Mouse (Mus musculus) C2C12 (cell line): ENCODE results near the gene Ntf3. TPM values are rescaled to one million over a fixed set of nuclear protein-coding genes. Genes with fewer than 3 reads are reported as not detected.

ENCODE experiments used
- H3K27me3 ChIP-seq: one replicate; pipeline ENCODE4 v1.6.1; 2011; ENCODE audit not compliant: control insufficient read depth, insufficient read depth, insufficient read length
- H3K36me3 ChIP-seq: one replicate; pipeline ENCODE4 v1.6.1; 2011; ENCODE audit not compliant: control insufficient read depth, insufficient read depth
- H3K4me3 ChIP-seq: one replicate; pipeline ENCODE4 v1.5.1; 2011; ENCODE audit warnings: mild to moderate bottlenecking, control low read depth; ENCODE audit not compliant: poor library complexity, insufficient read depth, severe bottlenecking
- H3K79me2 ChIP-seq: one replicate; pipeline ENCODE4 v1.6.1; 2011; ENCODE audit not compliant: control insufficient read depth, insufficient read depth
- H3K79me3 ChIP-seq: one replicate; pipeline ENCODE4 v1.6.1; 2011; ENCODE audit warnings: low read depth, control low read depth
- H3ac ChIP-seq: one replicate; pipeline ENCODE3; 2011; ENCODE audit warnings: low read depth; ENCODE audit not compliant: control insufficient read depth, insufficient read length
- CEBPB ChIP-seq: IDR thresholded peaks from one replicate; pipeline ENCODE4 v1.6.1; 2011; ENCODE audit warnings: low read depth, mild to moderate bottlenecking, control low read depth, moderate library complexity
- CTCF ChIP-seq: IDR thresholded peaks from one replicate; pipeline ENCODE4 v1.5.1; 2011; ENCODE audit not compliant: control insufficient read depth, insufficient read depth, insufficient read length
- FOSL1 ChIP-seq: IDR thresholded peaks from one replicate; pipeline ENCODE4 v1.8.0; 2011; ENCODE audit warnings: mild to moderate bottlenecking, low read length; ENCODE audit not compliant: poor library complexity, insufficient read depth, severe bottlenecking
- MAX ChIP-seq: IDR thresholded peaks from one replicate; pipeline ENCODE4 v1.6.1; 2011; ENCODE audit warnings: mild to moderate bottlenecking, control low read depth
- MYOD1 ChIP-seq: IDR thresholded peaks from one replicate; pipeline ENCODE4 v1.6.1; 2011; ENCODE audit warnings: low read depth; ENCODE audit not compliant: control insufficient read depth, insufficient read length
- MYOG ChIP-seq: IDR thresholded peaks from one replicate; pipeline ENCODE4 v1.6.1; 2011; ENCODE audit not compliant: control insufficient read depth, insufficient read length; ENCODE audit errors: extremely low read depth
- USF1 ChIP-seq: IDR thresholded peaks from one replicate; pipeline ENCODE4 v1.6.1; 2011; ENCODE audit warnings: low read depth, mild to moderate bottlenecking, control low read depth, moderate library complexity
- polyA plus RNA-seq: library from polyadenylated mRNA; unstranded; fragments of >200 nt; fragmentation: generic; extraction: Trizol; gene quantifications from one replicate; pipeline ENCODE4 v1.2.1, GENCODE M21; 2012; ENCODE audit warnings: missing spikeins

Gene Ntf3
- polyA plus RNA-seq, 1 experiment = not detected

DNA sequence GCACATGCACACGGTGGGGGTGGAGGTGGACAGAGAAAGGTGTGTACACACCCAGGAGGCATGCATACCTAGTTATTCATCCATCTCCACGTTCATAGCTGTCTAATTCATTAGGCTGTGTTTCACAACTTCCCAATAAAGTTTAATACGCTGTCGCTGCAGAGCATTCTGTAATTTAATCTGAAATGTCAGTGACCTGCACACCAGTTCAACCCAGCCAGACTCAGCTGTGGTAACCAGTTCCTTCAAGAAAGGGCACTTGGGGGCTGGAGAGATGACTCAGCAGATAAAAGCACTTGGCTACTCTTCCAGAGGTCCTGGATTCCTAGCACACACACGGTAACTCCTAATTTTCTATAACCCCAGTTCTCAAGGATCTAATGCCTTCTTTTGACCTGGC lies 69.2 kb downstream of the Ntf3 start:
- Histone ChIP-seq H3K36me3 (no peaks in the 10 kb centered on the region), H3ac (no peak overlapping the region), H3K79me2 (no peaks in the 10 kb centered on the region), H3K27me3 (no peaks in the 10 kb centered on the region), H3K79me3 (no peaks in the 10 kb centered on the region), H3K4me3 (no peak overlapping the region)
- TF ChIP-seq USF1 = no peak
- TF ChIP-seq FOSL1 = no peak
- no peak for TF ChIP-seq MYOG
- no peak for TF ChIP-seq MAX
- no peak for TF ChIP-seq CEBPB
- no peak for TF ChIP-seq CTCF
- TF ChIP-seq MYOD1 = no peak

DNA sequence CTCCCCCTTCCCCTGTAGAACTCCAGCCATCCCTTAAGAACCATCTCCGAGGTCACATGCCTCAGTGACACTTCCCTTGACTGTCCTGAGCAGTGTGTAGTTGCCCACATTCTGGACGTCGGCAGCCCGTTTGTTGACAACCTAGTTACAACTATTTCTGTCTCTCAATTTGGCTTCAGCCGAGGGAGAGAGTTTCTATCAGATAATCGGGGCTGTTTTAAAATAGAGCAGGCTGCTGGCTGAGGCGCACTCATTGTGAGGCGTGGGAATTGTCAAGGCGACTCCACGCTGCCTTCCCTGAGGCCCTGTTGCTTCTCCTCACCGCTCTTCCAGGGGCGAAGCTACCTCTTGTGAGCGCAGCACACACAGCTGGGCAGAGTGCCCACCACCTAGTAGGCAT lies 70.6 kb downstream of the Ntf3 start:
- Histone ChIP-seq H3K4me3 (no peak overlapping the region), H3K27me3 (no peaks in the 10 kb centered on the region), H3K79me3 (no peaks in the 10 kb centered on the region), H3K79me2 (no peaks in the 10 kb centered on the region), H3K36me3 (no peaks in the 10 kb centered on the region), H3ac (no peak overlapping the region)
- TF ChIP-seq MYOG (no peak), MAX (no peak), CTCF (no peak), USF1 (no peak), CEBPB (no peak), FOSL1 (no peak), MYOD1 (no peak)

DNA sequence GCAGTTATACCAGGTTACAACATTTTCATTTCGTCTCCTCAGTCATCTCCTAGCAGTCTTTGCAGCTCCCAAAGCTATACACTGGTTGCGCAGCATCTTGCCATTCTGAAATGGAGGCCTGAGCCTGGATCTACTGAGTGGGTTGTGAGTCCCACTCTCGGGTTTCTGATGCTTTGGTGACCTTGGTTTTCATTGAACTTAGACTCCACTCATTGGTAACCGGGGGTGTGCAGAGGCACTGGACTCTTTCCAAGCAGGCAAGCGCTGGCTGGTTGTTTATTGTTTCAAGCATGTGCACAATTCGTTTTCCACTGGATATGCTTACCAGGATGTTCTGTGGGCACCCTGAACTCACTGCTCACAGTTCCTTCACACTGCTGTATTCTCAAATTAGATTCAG lies 71.7 kb downstream of the Ntf3 start:
- TF ChIP-seq CTCF = no peak
- TF ChIP-seq USF1 = no peak
- TF ChIP-seq MYOD1 = no peak
- no peak for TF ChIP-seq MYOG
- TF ChIP-seq CEBPB = no peak
- TF ChIP-seq MAX = no peak
- TF ChIP-seq FOSL1 = no peak
- Histone ChIP-seq H3K4me3 (no peak overlapping the region), H3K36me3 (no peaks in the 10 kb centered on the region)

DNA sequence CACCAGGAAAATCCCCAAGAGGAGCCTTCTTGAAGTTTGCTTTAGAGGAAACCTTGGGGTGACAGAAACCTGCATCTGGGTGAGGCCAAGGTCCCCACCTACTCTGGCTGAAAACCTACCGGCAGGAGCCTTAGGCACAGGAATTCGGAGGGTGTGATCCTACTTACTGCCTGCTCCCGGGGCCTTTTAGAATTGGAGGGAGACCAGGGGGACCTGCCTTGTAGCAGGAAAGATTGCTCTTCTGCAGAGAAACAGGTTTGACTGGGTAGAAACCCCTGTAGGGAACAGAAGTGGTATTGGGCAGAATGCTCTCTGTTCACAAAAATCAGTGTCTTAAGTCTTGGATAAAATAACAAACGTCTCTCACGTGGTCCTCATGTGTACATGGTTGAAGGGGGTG lies 74.7 kb downstream of the Ntf3 start:
- Histone ChIP-seq H3K36me3 (no peaks in the 10 kb centered on the region), H3K79me3 (no peaks in the 10 kb centered on the region), H3K27me3 (no peaks in the 10 kb centered on the region), H3K4me3 (no peak overlapping the region), H3K79me2 (no peaks in the 10 kb centered on the region), H3ac (no peak overlapping the region)
- TF ChIP-seq USF1 (no peak), CTCF (no peak), MAX (no peak), CEBPB (no peak), MYOG (no peak), MYOD1 (no peak)

More for the DNA sequence above, 71.7 kb downstream of the Ntf3 start:
- Histone ChIP-seq H3ac (no peak overlapping the region), H3K79me2 (no peaks in the 10 kb centered on the region), H3K27me3 (no peaks in the 10 kb centered on the region), H3K79me3 (no peaks in the 10 kb centered on the region)

DNA sequence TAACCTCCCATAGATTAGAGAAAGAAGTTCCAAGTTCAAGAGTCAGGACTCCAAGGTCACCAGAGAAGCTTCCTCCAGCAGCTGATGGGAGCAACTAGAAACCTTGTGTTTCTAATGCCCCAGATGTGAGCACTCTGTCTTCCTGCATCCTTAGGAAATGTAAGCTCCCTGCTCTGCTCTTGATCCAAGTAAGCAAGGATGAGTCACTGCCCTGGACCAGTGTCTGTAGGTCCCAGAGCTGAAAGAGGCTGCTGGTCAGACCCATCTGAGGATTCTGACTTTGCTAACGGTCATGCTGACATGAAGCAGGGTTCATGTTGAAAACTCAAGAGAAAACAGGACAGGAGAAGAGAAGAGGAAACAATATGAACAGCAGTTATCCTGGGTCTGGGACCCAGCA lies 76.6 kb downstream of the Ntf3 start:
- H3K4me3 ChIP-seq = no peak overlapping the region
- no peak overlapping the region for H3ac ChIP-seq
- TF ChIP-seq FOSL1 (no peak), CTCF (no peak), MAX (no peak), USF1 (no peak), MYOG (no peak), MYOD1 (no peak), CEBPB (no peak)
- no peaks in the 10 kb centered on the region for H3K79me3 ChIP-seq
- no peaks in the 10 kb centered on the region for H3K27me3 ChIP-seq
- H3K36me3 ChIP-seq = no peaks in the 10 kb centered on the region
- H3K79me2 ChIP-seq = no peaks in the 10 kb centered on the region

DNA sequence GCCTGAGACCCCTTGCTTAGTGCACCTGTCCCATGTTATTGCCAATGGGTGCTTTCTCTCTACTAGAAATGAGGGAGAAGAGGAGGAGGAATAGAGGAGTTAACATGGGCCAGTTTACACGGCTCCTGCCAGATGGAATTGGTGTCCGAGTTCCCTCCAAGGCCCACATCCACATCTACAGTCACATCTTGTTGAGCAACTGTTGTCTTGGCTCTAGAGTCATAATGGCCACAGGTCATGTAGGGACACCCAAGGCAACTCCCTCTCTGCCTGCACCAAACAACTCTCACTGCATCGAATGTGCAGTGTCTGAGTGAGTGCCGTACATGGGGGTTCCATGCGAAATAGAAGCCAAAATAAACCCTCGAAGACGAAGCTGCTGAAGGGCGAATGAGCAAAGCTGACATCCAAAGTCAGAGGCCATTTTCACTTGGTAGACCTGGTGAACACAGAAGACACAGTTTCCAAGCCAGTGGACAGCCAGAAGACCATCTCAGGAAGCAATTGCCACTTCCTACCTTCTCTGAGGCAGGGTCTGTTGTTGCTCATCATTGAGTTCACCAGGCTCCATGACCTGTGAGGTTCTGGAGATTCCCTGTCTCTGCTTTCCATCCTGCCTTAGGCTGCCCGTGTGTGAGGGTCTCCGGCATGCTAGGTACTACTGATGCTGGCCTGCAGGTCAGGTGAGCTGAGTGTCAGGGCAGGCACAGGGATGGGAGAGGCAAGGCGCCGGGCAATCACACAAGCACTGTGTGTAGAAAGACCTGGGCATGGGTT lies 78.0 kb downstream of the Ntf3 start:
- Histone ChIP-seq H3K27me3 (no peaks in the 10 kb centered on the region), H3K79me3 (no peaks in the 10 kb centered on the region), H3K4me3 (no peak overlapping the region), H3K79me2 (no peaks in the 10 kb centered on the region), H3ac (no peak overlapping the region), H3K36me3 (no peaks in the 10 kb centered on the region)
- TF ChIP-seq MAX (no peak), CTCF (no peak), MYOG (no peak), CEBPB (no peak), MYOD1 (no peak), FOSL1 (no peak), USF1 (no peak)
